Mouse (Mus musculus): ENCODE measurements at regions not wholly inside any gene's neighbourhood (a gene's known extent, or its start where the extent isn't known, plus 50 kb on each side); places are given as distances from the start of the nearest gene placed in this dataset.

- peak; percentile 19 for DNase-seq
Measured at GRCm38 (mm10) chr3:41408821-41409737, 146.5 kb upstream of the Jade1 start.

- DNase-seq: peak; percentile 79
Measured at GRCm38 (mm10) chr3:41408423-41408820, 147.1 kb upstream of the Jade1 start.

- DNase-seq: no peak
Measured at GRCm38 (mm10) chr3:41407988-41408387, 147.5 kb upstream of the Jade1 start.

- no peak for DNase-seq
Measured at GRCm38 (mm10) chr3:41407520-41407919, 148.0 kb upstream of the Jade1 start.

- no peak for DNase-seq
Measured at GRCm38 (mm10) chr3:41401881-41402280, 153.7 kb upstream of the Jade1 start.

- no peak for DNase-seq
Measured at GRCm38 (mm10) chr3:41389868-41390267, 165.7 kb upstream of the Jade1 start.

GRCm38 (mm10) chr3:41387469-41388212, 167.9 kb upstream of the Jade1 start:
- no peak for DNase-seq

- no peak for DNase-seq
Measured at GRCm38 (mm10) chr3:41386299-41386698, 169.2 kb upstream of the Jade1 start.

- peak; percentile 39 for DNase-seq
Measured at GRCm38 (mm10) chr3:41384410-41384809, 171.1 kb upstream of the Jade1 start.

- DNase-seq: no peak
Measured at GRCm38 (mm10) chr3:41378576-41378975, 177.0 kb upstream of the Jade1 start.

- DNase-seq: no peak
Measured at GRCm38 (mm10) chr3:41377826-41378406, 177.6 kb upstream of the Jade1 start.

GRCm38 (mm10) chr3:41376848-41377582, 178.5 kb upstream of the Jade1 start:
- no peak for DNase-seq

GRCm38 (mm10) chr3:41375230-41375930, 180.2 kb upstream of the Jade1 start:
- DNase-seq: no peak

- no peak for DNase-seq
Measured at GRCm38 (mm10) chr3:41373198-41373597, 182.3 kb upstream of the Jade1 start.

GRCm38 (mm10) chr3:41368351-41369101, 187.0 kb upstream of the Jade1 start:
- DNase-seq: no peak

- no peak for DNase-seq
Measured at GRCm38 (mm10) chr3:41366764-41367163, 188.8 kb upstream of the Jade1 start.

- DNase-seq: peak; percentile 41
Measured at GRCm38 (mm10) chr3:41366264-41366663, 189.3 kb upstream of the Jade1 start.

GRCm38 (mm10) chr3:41365145-41365830, 190.2 kb upstream of the Jade1 start:
- no peak for DNase-seq

GRCm38 (mm10) chr3:41363947-41364346, 191.6 kb upstream of the Jade1 start:
- DNase-seq: no peak

GRCm38 (mm10) chr3:41360231-41360630, 195.3 kb upstream of the Jade1 start:
- DNase-seq: peak; percentile 69

- DNase-seq: no peak
Measured at GRCm38 (mm10) chr3:41359458-41359857, 196.1 kb upstream of the Jade1 start.
